Mouse (Mus musculus): ENCODE results near the gene Etl4.

Etl4 gene

DNA sequence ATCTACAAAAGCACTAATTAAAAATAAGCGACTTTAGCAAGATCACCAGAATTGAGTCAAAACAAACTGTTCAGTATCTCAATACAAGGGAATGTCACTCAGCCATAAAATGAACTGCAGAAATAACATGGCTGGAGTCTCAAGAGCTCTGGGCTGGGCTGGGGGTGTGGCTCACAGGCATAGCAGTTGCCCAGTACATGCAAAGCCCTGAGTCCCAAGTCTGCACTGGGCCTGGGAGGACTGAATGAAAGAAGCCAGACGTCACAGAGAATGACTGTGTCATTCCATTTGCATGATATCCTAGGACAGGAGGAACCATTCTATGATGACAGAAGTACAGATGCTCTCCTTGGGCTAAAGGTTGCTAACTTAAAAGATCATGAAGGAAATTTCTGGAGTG is 864.9 kb downstream of the Etl4 start:
- no peak for TF ChIP-seq GATA4 (IDR thresholded peaks at IDR 0.05; ENCODE audit: insufficient replicate concordance, low read length)

DNA sequence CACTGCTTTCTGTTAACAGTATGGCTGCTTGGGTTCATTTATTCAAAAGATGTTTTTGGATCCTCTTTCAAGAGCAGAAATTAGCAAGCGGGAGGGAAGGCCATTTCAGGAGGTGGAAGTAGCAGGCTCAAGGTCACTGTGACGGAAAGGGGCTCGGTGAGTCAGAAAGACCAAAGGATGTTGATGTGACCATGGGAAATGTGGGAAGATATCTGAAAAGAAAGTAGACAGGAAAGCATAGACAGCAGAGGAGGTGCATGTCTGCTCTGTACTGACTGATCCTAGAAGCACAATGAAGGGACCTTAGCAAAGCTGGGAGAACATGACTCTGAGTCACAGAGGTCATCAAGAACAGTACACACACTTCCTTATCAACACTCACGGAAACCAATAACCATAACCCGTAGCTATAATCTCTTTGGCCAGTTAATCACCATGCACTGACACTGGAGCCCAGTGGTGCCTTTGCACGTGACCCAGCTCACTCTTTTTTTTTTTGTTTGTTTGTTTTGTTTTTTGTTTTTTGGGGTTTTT is 866.7 kb downstream of the Etl4 start:
- TF ChIP-seq GATA4 (IDR thresholded peaks at IDR 0.05; ENCODE audit: insufficient replicate concordance, low read length): peak; percentile 95

DNA sequence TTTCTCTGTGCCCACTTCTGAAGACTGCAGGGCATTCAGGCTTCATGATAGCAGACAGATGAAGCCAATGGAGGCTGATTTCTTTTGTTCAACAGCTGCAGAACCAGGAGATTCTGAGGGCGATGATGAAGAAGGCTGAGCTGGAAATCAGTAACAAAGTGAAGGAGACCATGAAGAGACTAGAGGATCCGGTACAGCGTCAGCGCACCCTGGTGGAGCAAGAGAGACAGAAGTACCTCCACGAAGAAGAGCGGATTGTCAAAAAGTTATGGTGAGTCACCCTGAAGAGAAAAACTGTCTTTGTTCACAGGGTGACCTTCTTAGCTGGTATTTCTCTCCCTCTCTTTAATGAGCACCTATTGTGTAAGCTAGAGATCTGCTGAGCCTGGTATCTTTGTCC is 868.4 kb downstream of the Etl4 start:
- no peak for TF ChIP-seq GATA4 (IDR thresholded peaks at IDR 0.05; ENCODE audit: insufficient replicate concordance, low read length)

DNA sequence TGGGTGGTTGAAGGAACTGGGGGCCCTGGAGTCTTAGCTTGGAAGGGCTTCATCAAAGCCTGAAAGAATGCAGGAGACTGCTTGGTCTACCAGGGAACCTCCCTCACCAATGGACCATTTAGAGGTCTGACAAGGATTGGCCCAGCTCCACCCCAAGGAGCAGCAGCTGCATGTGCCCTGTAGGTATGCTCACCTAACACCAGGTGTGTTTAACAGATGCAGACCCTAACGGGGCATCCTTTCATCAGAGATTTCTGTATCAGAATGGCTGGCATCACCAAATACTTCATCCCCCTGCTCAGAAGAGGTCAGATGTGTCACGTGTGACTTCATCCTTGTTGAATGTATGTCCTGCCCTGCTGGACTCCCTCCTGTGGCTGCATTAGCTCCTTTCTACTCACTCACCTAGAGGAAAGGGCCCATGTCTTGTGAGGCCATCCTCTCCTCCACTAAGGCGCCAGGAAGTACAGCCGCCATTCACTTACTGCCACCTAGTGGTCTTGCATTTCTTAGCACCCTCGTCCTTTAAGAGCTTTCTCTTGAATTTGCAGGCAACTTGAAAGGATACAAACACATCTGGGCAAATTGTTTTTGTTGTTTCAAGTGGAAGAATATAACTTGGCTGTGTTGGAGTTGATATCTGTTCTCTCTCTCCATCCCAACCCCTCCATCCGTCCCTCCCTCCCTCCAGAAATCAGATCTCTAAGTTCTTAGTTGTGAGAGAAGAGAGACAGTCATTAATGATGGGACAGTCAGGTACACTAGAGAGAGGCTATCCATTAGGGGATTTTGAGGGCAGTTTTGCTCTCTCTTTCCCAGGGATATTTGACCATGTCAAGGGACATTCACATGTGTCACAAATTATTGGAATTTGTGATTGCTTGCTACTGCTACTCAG is 870.2 kb downstream of the Etl4 start:
- no peak for TF ChIP-seq GATA4 (IDR thresholded peaks at IDR 0.05; ENCODE audit: insufficient replicate concordance, low read length)

DNA sequence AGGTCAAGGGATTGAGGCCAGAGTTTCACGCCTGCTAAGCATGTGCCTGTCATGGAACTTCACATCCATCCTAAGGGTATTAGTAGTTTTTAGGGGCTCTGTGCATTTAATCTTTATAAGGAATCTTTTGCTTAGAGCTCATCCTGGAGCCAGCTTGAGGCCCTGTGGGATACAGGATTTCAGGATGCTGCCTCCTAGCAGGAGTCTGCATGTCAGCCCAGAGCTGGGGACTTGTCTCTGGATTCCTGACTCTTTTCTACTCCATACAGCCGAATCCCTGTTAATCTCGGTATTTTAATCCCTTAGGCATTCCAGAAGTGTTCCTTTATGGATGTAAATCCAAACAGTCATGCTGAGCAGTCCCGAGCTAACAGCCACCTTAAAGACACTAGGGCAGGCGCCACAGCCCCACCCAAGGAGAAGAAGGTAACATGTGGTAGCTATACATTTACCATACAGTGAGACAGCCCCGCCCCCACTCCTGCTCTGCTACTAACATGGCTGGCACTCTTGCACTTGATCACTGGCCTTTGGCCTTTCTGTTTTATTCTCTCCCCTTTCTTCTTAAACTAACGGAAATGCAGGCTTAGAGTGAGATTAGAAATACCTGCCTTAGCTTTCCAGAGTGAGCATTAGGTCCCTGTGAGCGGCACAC is 891.8 kb downstream of the Etl4 start:
- no peak for TF ChIP-seq GATA4 (IDR thresholded peaks at IDR 0.05; ENCODE audit: insufficient replicate concordance, low read length)

DNA sequence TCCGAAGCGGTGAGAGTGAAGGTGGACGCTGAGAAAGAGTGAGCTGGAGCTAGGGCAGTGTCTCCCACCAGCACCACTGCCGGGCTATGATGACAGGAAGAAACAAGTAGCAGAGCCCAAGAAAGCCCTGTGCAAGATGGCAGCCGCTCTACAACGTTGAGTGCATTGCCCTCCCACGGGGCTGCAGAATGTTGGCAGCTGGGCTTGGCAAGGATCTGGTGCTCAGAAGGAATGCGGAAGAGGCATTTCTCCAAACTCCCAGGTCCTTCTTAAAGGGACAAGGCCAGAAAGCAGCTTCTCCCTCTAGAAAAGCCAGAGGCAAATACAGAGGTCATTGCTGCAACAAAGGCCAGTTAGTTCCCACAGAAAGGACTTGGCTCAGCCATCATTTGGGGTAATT is 901.9 kb downstream of the Etl4 start:
- no peak for TF ChIP-seq GATA4 (IDR thresholded peaks at IDR 0.05; ENCODE audit: insufficient replicate concordance, low read length)

DNA sequence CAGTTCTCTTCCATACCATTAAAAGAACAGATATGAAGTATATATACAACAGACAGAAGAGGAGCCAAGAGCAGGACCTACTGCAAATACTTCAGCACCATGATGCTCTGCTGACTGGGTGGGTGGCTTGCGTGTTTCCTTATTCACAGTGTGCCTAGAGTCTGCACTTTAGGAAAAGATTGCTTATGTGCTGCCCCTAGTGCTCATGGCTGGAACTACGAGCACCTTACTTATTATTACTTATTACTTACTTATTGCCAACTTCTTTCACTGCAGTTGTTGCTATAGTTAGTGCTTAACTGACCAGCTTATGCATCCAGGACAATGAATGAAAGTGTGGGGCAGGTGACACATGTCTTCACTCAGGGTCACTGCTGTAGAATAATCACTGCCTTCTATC is 904.4 kb downstream of the Etl4 start:
- TF ChIP-seq GATA4 (IDR thresholded peaks at IDR 0.05; ENCODE audit: insufficient replicate concordance, low read length): no peak

DNA sequence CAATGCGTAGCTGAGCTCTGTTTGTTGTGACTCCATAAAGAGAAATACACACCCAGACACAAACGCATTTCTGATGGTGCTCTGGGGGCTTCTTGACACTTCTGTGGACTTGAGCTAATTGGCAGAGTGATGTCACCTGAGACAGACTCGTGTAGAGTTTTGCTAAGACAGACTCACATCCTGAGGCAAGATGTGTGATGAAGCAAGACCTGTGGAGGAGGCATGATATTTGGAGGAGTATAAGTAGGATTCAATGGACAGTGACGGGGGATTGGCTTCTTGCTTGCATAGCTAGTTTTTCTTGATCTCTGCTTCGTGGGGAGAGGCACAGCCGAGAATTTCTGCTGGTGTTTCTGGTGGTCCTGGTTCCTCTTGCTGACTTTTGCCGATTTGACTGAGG is 908.6 kb downstream of the Etl4 start:
- no peak for TF ChIP-seq GATA4 (IDR thresholded peaks at IDR 0.05; ENCODE audit: insufficient replicate concordance, low read length)

DNA sequence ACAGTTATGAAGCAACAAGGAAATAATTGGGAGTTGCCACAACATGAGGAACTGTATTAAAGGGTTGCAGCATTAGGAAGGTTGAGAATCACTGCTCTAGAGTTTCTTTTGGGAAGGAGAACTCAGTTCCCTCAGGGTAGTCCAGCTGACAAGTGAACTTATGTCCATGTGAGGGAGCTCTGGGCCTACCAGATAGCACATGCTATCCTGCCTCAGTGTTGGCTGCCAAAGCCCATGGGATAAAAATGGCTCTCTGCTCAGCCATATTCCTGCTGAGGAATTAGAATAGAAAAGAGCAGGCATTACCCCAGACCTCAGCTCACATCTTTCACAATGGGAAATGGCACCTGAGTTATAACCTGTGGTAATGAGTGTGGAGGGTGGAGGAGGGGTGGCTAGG is 916.7 kb downstream of the Etl4 start:
- no peak for TF ChIP-seq GATA4 (IDR thresholded peaks at IDR 0.05; ENCODE audit: insufficient replicate concordance, low read length)

DNA sequence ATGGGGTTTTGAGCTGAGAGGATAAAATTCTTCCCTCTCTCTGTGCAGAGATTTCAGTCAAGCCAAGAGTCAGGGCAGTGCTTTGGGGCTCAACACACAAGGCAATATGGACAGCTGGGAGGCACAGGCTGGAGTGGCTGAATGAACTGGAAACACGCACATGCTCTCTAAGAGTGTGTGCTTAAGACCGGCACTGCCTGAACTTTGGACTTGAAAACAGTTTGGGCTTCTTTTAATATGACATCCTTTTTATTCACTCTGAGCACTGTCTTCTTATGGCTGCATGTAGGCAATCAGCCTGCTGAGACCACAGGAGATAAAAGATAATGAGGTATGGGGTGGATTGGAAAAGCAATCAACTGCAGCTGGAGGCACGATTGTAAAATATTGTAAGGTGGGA is 921.3 kb downstream of the Etl4 start:
- no peak for TF ChIP-seq GATA4 (IDR thresholded peaks at IDR 0.05; ENCODE audit: insufficient replicate concordance, low read length)

DNA sequence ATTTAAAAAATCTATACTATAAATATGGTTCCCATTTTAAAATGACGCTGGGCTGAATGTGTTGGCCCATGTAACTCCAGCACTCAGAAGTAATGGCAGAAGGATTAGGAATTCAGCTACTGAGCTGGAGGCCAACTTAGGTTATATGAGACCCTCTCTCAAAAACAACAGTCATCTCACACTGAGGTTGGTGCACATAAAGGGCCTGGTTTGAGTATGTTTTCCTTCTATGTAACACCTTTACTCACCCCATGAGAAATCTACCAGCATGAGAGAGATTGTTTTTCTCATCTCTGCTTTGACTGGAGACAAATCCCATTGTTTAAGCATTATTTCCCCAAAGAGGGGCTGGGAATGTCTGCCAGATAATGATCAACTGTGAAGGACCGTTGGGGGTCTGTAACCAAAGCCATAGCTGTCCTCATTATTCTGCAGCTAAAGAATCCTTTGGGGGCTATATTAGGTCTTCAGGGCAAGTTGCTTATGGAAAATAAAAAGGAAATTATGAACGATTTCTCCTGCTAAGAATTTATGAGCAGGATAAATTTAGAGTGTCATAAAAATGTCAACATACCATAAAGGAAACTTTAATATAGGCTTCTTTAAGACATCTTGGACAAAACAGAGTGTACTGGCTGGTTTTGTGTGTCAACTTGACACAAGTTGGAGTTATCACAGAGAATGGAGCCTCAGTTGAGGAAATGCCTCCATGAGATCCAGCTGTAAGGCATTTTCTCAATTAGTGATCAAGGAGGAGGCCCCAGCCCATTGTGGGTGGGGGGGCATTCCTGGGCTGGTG is 922.2 kb downstream of the Etl4 start:
- TF ChIP-seq GATA4 (IDR thresholded peaks at IDR 0.05; ENCODE audit: insufficient replicate concordance, low read length): no peak

DNA sequence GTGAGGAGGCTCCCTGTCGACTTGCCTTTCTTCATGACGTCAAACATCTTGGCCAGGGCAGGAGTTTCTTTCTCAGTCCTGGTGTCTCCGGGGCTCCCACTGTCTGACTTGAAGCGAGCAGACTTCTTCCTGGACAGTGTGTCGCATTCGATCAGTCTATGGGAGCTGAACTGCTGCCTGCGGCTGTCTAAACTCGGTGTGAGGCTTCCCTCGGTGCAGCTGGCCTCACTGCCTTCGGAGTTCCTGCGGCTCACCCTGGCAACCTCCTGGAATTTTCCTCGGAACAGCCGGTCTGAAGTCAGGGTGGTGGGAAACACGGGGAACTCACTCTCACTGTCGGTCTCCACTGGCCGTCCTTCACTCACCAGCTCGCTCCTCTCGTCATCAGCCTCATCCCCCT is 939.8 kb downstream of the Etl4 start:
- no peak for TF ChIP-seq GATA4 (IDR thresholded peaks at IDR 0.05; ENCODE audit: insufficient replicate concordance, low read length)

Measured in liver, adult (tissue).